Mouse (Mus musculus): ENCODE measurements around the gene Btbd8. TPM values are rescaled to one million over a fixed set of nuclear protein-coding genes. Genes with fewer than 3 reads are reported as not detected.

The Btbd8 gene
- polyA plus RNA-seq, 1 experiment from 2014 or later: 5.3 TPM

DNA sequence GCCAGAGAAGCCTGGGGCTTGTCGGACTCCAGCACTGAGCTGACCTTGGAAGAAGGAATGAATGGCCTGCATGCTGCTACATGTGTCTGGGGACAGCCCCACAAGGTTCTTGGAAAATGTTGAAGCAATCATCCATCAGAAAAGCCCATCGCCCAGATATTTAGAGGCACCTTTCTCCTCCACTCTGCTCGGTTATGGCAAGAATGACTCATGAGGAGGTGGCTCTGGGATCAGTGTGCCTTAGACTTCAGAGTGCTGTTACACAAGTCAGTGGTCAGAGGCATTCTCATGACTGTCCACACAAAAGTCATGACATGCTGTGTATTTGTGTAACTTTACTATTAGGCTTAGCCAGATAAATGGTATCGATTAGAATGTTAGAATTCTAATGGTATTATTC lies 29.3 kb downstream of the Btbd8 start:
- Histone ChIP-seq H3K4me1 (ENCODE audit: control insufficient read depth, insufficient read depth, low read length) (no peaks in the 10 kb centered on the region), H3K36me3 (ENCODE audit: control insufficient read depth, insufficient read depth, low read length) (no peaks in the 10 kb centered on the region; the same call in 1 of the 2 replicates), H3K27ac (replicated peaks; ENCODE audit: low read depth, low read length) (no peak overlapping the region), H3K27me3 (ENCODE audit: control insufficient read depth, insufficient read depth, low read length) (no peaks in the 10 kb centered on the region), H3K9ac (ENCODE audit: low read length) (no peak overlapping the region), H3K9me3 (ENCODE audit: control insufficient read depth, low read length) (no peaks in the 10 kb centered on the region), H3K4me2 (ENCODE audit: low read depth, severe bottlenecking) (no peak overlapping the region), H3K4me3 (ENCODE audit: low read depth, low read length) (no peak overlapping the region)
- no peak for ATAC-seq (ENCODE audit: insufficient number of reproducible peaks, low FRiP score, low TSS enrichment, low read depth)
- no peak for DNase-seq (ENCODE audit: low spot score)
- 84% methylated on average over 4 of the region's 4 CpGs for WGBS

DNA sequence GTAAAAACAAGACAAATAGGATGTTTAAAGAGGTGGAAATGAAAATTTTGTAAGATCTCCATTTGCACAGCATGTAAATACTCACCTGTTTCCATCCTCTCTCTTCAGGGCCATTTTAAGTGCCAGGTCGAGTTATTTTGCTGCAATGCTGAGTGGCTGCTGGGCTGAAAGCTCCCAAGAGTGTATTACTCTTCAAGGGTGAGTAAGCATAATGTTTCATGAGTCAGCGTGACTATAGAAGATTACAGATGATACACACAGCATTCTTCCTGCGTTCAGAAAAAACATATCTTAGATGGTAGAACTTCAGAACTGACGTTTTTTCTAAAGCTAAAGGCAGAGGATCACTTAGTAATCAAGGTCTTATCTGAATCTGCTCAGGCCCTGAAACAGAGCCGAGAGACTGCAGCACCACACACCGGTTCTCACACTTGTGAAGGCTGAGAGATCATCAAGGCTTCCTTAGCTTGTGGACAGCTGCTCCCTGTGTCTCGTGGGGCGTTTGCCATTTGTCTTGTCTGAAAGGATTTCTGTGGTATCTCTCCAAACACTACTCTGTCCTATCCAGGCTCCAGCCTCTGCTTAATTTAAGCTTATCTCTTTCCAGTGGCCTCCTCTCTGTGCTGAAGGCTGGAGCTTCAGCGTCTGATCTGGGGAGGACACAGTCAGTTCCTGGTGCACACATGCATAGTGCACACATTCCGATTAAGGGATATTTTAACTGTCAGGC lies 33.0 kb downstream of the Btbd8 start:
- no peaks in the 10 kb centered on the region; the same call in 1 of the 2 replicates for H3K36me3 ChIP-seq (ENCODE audit: control insufficient read depth, insufficient read depth, low read length)
- no peaks in the 10 kb centered on the region for H3K9me3 ChIP-seq (ENCODE audit: control insufficient read depth, low read length)
- H3K4me3 ChIP-seq (ENCODE audit: low read depth, low read length): no peak overlapping the region
- H3K4me2 ChIP-seq (ENCODE audit: low read depth, severe bottlenecking): no peak overlapping the region
- H3K27me3 ChIP-seq (ENCODE audit: control insufficient read depth, insufficient read depth, low read length): no peaks in the 10 kb centered on the region
- WGBS: 82% methylated on average over 10 of the region's 10 CpGs
- no peak overlapping the region for H3K9ac ChIP-seq (ENCODE audit: low read length)
- no peak overlapping the region for H3K27ac ChIP-seq (replicated peaks; ENCODE audit: low read depth, low read length)
- DNase-seq (ENCODE audit: low spot score) (no peak), ATAC-seq (ENCODE audit: insufficient number of reproducible peaks, low FRiP score, low TSS enrichment, low read depth) (no peak)
- H3K4me1 ChIP-seq (ENCODE audit: control insufficient read depth, insufficient read depth, low read length): no peaks in the 10 kb centered on the region

DNA sequence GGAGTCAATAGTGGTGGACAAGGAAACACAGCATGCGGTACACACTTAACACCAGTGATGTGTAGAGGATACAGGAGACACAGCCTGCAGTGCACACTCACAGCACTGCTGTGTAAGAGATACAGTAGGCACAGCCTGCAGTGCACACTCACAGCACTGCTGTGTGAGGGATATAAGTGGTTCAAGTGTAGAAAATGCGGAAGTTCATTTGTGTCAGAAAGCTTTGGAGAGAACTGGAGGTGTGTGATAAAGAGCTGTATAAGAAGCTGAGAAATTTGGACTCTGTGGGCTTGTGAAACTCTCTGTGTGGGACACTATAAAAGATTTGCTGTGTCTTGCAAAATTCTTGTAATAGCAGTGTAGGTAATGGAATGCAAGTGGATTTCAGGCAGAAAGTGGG lies 42.4 kb downstream of the Btbd8 start:
- DNase-seq (ENCODE audit: low spot score) (no peak), ATAC-seq (ENCODE audit: insufficient number of reproducible peaks, low FRiP score, low TSS enrichment, low read depth) (no peak)
- Histone ChIP-seq H3K36me3 (ENCODE audit: control insufficient read depth, insufficient read depth, low read length) (no peaks in the 10 kb centered on the region), H3K4me3 (ENCODE audit: low read depth, low read length) (no peak overlapping the region), H3K9ac (ENCODE audit: low read length) (no peak overlapping the region), H3K4me1 (ENCODE audit: control insufficient read depth, insufficient read depth, low read length) (no peaks in the 10 kb centered on the region), H3K27me3 (ENCODE audit: control insufficient read depth, insufficient read depth, low read length) (no peaks in the 10 kb centered on the region), H3K9me3 (ENCODE audit: control insufficient read depth, low read length) (no peaks in the 10 kb centered on the region), H3K4me2 (ENCODE audit: low read depth, severe bottlenecking) (no peak overlapping the region), H3K27ac (replicated peaks; ENCODE audit: low read depth, low read length) (no peak overlapping the region)
- WGBS: 90% methylated on average over 2 of the region's 2 CpGs

DNA sequence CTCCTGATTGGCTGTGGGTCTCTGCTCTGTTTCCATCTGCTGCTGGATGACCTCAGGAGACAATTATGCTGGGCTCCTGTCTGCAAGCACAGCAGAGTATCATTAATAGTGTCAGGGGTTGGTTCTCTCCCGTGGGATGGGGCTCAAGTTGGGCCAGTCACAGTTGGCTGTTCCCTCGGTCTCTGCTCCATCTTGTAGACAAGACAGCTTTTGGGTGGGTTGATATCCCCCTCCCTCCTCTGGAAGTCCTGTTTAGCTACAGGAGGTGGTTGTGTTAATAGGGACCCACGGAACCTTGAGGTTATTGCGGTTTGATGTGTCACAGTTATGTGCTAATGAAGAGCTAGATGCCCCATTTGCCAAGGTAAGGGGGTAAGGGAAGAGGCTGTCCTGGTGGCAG lies 51.2 kb downstream of the Btbd8 start:
- Histone ChIP-seq H3K27ac (replicated peaks; ENCODE audit: low read depth, low read length) (no peak overlapping the region), H3K36me3 (ENCODE audit: control insufficient read depth, insufficient read depth, low read length) (no peaks in the 10 kb centered on the region), H3K9me3 (ENCODE audit: control insufficient read depth, low read length) (no peaks in the 10 kb centered on the region), H3K4me2 (ENCODE audit: low read depth, severe bottlenecking) (no peak overlapping the region), H3K27me3 (ENCODE audit: control insufficient read depth, insufficient read depth, low read length) (no peaks in the 10 kb centered on the region), H3K9ac (ENCODE audit: low read length) (no peak overlapping the region), H3K4me1 (ENCODE audit: control insufficient read depth, insufficient read depth, low read length) (no peaks in the 10 kb centered on the region), H3K4me3 (ENCODE audit: low read depth, low read length) (no peak overlapping the region)
- ATAC-seq (ENCODE audit: insufficient number of reproducible peaks, low FRiP score, low TSS enrichment, low read depth) (no peak), DNase-seq (ENCODE audit: low spot score) (no peak)
- 70% methylated on average over 4 of the region's 4 CpGs for WGBS

DNA sequence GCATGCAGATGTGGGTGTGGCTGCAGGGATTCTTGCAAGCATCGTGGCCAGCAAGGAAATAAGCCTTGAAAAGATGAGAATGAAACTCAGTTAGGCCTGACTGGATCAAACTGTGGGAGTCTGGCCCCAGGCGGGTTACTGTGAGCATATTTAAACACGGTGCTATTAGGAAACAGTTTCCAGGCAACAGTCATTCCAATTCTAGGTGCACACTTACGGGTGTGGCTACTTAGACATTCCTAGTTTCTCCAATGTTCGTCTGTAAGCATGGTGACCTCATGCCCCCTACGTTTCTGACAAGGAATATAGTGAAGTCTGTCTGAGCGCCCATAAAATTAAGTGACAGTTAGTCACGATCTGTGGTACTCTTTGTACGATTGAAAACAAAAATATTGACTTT lies 53.2 kb downstream of the Btbd8 start:
- no peak overlapping the region for H3K4me3 ChIP-seq (ENCODE audit: low read depth, low read length)
- H3K4me1 ChIP-seq (ENCODE audit: control insufficient read depth, insufficient read depth, low read length): no peaks in the 10 kb centered on the region
- no peak overlapping the region for H3K9ac ChIP-seq (ENCODE audit: low read length)
- ATAC-seq (ENCODE audit: insufficient number of reproducible peaks, low FRiP score, low TSS enrichment, low read depth) (no peak), DNase-seq (ENCODE audit: low spot score) (no peak)
- no peaks in the 10 kb centered on the region for H3K9me3 ChIP-seq (ENCODE audit: control insufficient read depth, low read length)
- no peaks in the 10 kb centered on the region for H3K36me3 ChIP-seq (ENCODE audit: control insufficient read depth, insufficient read depth, low read length)
- no peaks in the 10 kb centered on the region for H3K27me3 ChIP-seq (ENCODE audit: control insufficient read depth, insufficient read depth, low read length)
- H3K27ac ChIP-seq (replicated peaks; ENCODE audit: low read depth, low read length): no peak overlapping the region
- 83% methylated on average over 9 of the region's 9 CpGs for WGBS
- no peak overlapping the region for H3K4me2 ChIP-seq (ENCODE audit: low read depth, severe bottlenecking)

DNA sequence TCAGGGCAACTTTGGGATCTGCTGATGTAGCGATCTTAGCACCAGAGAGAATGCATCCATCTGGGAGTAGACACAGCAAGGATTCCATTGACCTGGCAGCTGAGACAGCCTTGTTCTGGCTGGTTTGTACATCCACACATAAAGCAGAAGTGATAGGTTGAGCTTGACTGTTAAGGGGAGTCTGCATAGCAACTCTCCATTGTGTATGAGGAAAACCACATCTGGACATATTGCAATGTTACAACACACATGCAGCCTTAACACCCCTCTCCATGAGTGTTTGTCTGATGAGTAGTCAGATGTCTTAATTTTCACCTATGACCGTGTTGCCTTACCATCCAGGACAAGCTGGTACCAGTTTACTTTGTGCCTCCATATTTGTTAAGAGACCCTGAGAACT lies 54.7 kb downstream of the Btbd8 start:
- no peaks in the 10 kb centered on the region for H3K36me3 ChIP-seq (ENCODE audit: control insufficient read depth, insufficient read depth, low read length)
- DNase-seq (ENCODE audit: low spot score) (no peak), ATAC-seq (ENCODE audit: insufficient number of reproducible peaks, low FRiP score, low TSS enrichment, low read depth) (no peak)
- no peak overlapping the region for H3K4me3 ChIP-seq (ENCODE audit: low read depth, low read length)
- 89% methylated on average over 2 of the region's 2 CpGs for WGBS
- no peaks in the 10 kb centered on the region for H3K4me1 ChIP-seq (ENCODE audit: control insufficient read depth, insufficient read depth, low read length)
- no peak overlapping the region for H3K9ac ChIP-seq (ENCODE audit: low read length)
- H3K9me3 ChIP-seq (ENCODE audit: control insufficient read depth, low read length): no peaks in the 10 kb centered on the region
- H3K27ac ChIP-seq (replicated peaks; ENCODE audit: low read depth, low read length): no peak overlapping the region
- no peak overlapping the region for H3K4me2 ChIP-seq (ENCODE audit: low read depth, severe bottlenecking)
- no peaks in the 10 kb centered on the region for H3K27me3 ChIP-seq (ENCODE audit: control insufficient read depth, insufficient read depth, low read length)

DNA sequence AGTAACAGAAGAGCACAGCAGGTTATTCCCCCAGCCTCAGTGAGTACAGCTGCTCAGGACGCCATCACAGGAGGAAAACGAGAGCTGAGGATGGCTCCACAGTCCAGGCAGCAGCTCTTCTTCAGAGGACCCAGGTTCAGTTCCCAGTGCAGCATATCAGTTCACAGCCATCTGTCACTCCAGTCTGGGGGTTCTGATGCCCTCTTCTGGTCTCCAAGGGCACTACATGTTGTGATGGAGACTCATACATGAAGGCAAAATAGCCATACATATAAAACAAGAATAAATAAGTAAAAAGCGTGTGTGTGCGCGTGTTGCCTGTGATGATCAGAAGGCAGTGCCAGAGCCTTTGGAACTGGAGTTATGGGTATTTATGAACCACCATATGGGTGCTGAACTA lies 57.0 kb downstream of the Btbd8 start:
- Histone ChIP-seq H3K4me3 (ENCODE audit: low read depth, low read length) (no peak overlapping the region), H3K27me3 (ENCODE audit: control insufficient read depth, insufficient read depth, low read length) (no peaks in the 10 kb centered on the region), H3K4me2 (ENCODE audit: low read depth, severe bottlenecking) (no peak overlapping the region), H3K9ac (ENCODE audit: low read length) (no peak overlapping the region), H3K9me3 (ENCODE audit: control insufficient read depth, low read length) (no peaks in the 10 kb centered on the region), H3K27ac (replicated peaks; ENCODE audit: low read depth, low read length) (no peak overlapping the region), H3K36me3 (ENCODE audit: control insufficient read depth, insufficient read depth, low read length) (no peaks in the 10 kb centered on the region), H3K4me1 (ENCODE audit: control insufficient read depth, insufficient read depth, low read length) (0 out of 2 replicates have a peak, but pooled peaks cover 2% of the 10 kb centered on the region)
- ATAC-seq (ENCODE audit: insufficient number of reproducible peaks, low FRiP score, low TSS enrichment, low read depth) (no peak), DNase-seq (ENCODE audit: low spot score) (no peak)
- 94% methylated on average over 5 of the region's 5 CpGs for WGBS

DNA sequence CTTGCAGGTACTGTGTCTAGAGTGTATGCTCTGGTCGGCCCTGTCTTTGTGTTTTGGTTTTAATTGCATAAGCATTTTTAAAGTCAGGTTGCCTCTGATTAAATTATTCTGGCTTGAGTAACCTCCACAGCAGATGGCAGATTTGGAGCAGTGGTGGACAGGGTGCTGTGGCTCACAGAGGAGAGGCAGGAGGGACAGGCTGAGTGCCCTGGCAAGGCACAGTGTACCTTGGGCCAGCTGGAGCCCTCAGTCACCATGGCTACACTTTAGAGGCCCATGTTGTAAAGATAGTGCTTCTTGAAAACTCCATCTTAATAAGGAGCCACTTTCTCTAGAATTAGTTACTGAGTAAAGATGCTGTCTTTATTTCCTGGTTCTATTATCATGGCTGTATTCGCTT lies 58.2 kb downstream of the Btbd8 start:
- DNase-seq (ENCODE audit: low spot score) (no peak), ATAC-seq (ENCODE audit: insufficient number of reproducible peaks, low FRiP score, low TSS enrichment, low read depth) (no peak)
- H3K9ac ChIP-seq (ENCODE audit: low read length): no peak overlapping the region

More for the DNA sequence above, 58.2 kb downstream of the Btbd8 start:
- H3K27me3 ChIP-seq (ENCODE audit: control insufficient read depth, insufficient read depth, low read length): no peaks in the 10 kb centered on the region
- 88% methylated on average over 2 of the region's 2 CpGs for WGBS
- no peaks in the 10 kb centered on the region for H3K9me3 ChIP-seq (ENCODE audit: control insufficient read depth, low read length)
- no peak overlapping the region for H3K4me3 ChIP-seq (ENCODE audit: low read depth, low read length)
- 0 out of 2 replicates have a peak, but pooled peaks cover 2% of the 10 kb centered on the region for H3K4me1 ChIP-seq (ENCODE audit: control insufficient read depth, insufficient read depth, low read length)
- H3K27ac ChIP-seq (replicated peaks; ENCODE audit: low read depth, low read length): no peak overlapping the region
- no peak overlapping the region for H3K4me2 ChIP-seq (ENCODE audit: low read depth, severe bottlenecking)
- no peaks in the 10 kb centered on the region for H3K36me3 ChIP-seq (ENCODE audit: control insufficient read depth, insufficient read depth, low read length)

Measured in limb, embryonic 11.5 days (tissue).